Mouse (Mus musculus) hindbrain, embryonic 16.5 days (tissue): Measurements from ENCODE around the gene Rab11fip5. TPM values are rescaled to one million over a fixed set of nuclear protein-coding genes. Genes with fewer than 3 reads are reported as not detected.

Experiments
- ATAC-seq: fragments of 200-750 bp; cut with Nextera tagmentation; 2 replicates; pipeline ENCODE4 v1.8.0; 2017; ENCODE audit warnings: moderate TSS enrichment, moderate library complexity
- H3K27ac ChIP-seq: fragments of 300-500 bp; sonication (generic); 2 replicates; pipeline ENCODE4 v1.5.1; 2014; ENCODE audit warnings: low read depth, mild to moderate bottlenecking, control low read depth, low read length, moderate library complexity
- H3K27me3 ChIP-seq: fragments of 300-500 bp; sonication (generic); replicated peaks from 2 replicates; pipeline ENCODE4 v1.6.1; 2014; ENCODE audit warnings: low read length; ENCODE audit not compliant: control insufficient read depth, insufficient read depth
- H3K36me3 ChIP-seq: fragments of 300-500 bp; sonication (generic); 2 replicates; pipeline ENCODE4 v1.6.1; 2014; ENCODE audit warnings: mild to moderate bottlenecking, low read length, moderate library complexity, mixed read lengths; ENCODE audit not compliant: control insufficient read depth, insufficient read depth
- H3K4me1 ChIP-seq: fragments of 300-500 bp; sonication (generic); 2 replicates; pipeline ENCODE4 v1.6.1; 2014; ENCODE audit warnings: low read depth, low read length; ENCODE audit not compliant: control insufficient read depth, insufficient read depth
- H3K4me2 ChIP-seq: fragments of 300-500 bp; sonication (generic); 2 replicates; pipeline ENCODE4 v1.6.1; 2014; ENCODE audit warnings: mild to moderate bottlenecking, low read length, control low read depth, moderate library complexity
- H3K4me3 ChIP-seq: fragments of 300-500 bp; sonication (generic); 2 replicates; pipeline ENCODE4 v1.5.1; 2014; ENCODE audit warnings: mild to moderate bottlenecking, low read length, control low read depth, moderate library complexity
- H3K9ac ChIP-seq: fragments of 300-500 bp; sonication (generic); 2 replicates; pipeline ENCODE4 v1.6.1; 2014; ENCODE audit warnings: low read depth, mild to moderate bottlenecking, control low read depth, low read length, moderate library complexity
- H3K9me3 ChIP-seq: fragments of 300-500 bp; sonication (generic); 2 replicates; pipeline ENCODE4 v1.6.1; 2014; ENCODE audit warnings: mild to moderate bottlenecking, low read length, moderate library complexity; ENCODE audit not compliant: control insufficient read depth
- WGBS: fragments of 180-500 bp; shearing (Covaris S2); extraction: QIAGEN DNeasy Blood & Tissue Kit; methylation state at CpG from one replicate; pipeline ENCODE4 v1.1.7; 2014; 5-methylcytosine and 5-hydroxymethylcytosine counted together
- polyA plus RNA-seq: library from polyadenylated mRNA; unstranded; fragments of >200 nt; fragmentation: Nextera tagmentation; extraction: Ambion mirVana; gene quantifications from 2 replicates; pipeline ENCODE4 v1.2.1, GENCODE M21; 2015

Gene Rab11fip5
- polyA plus RNA-seq, 1 experiment from 2014 or later: 24.3 TPM

DNA sequence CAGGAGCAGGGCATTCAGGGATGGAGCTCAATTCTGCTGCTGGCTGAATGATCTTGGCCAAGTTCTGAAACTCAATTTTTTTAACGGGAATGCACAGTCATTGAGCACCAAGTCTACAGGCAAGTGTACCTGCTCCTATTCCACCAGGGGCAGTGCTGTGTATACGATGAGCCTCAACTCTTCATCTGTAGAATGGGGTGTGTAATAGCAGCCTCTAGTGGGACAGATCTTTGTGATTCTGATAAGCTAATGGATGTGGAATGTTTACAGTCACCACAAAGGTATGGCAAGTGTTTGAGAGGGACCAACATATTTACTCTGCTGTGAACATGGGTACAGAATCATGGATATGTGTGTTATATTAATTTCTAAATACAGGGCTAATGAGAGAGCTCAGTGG, 58.2 kb downstream of the Rab11fip5 start:
- Histone ChIP-seq H3K4me1 (no peaks in the 10 kb centered on the region; the same call in 1 of the 2 replicates), H3K27ac (no peak overlapping the region), H3K36me3 (no peaks in the 10 kb centered on the region), H3K27me3 (no peaks in the 10 kb centered on the region), H3K9me3 (no peaks in the 10 kb centered on the region), H3K4me3 (no peak overlapping the region), H3K4me2 (no peak overlapping the region), H3K9ac (no peak overlapping the region)
- WGBS: 94% methylated on average over 2 of the region's 2 CpGs
- ATAC-seq: no peak

DNA sequence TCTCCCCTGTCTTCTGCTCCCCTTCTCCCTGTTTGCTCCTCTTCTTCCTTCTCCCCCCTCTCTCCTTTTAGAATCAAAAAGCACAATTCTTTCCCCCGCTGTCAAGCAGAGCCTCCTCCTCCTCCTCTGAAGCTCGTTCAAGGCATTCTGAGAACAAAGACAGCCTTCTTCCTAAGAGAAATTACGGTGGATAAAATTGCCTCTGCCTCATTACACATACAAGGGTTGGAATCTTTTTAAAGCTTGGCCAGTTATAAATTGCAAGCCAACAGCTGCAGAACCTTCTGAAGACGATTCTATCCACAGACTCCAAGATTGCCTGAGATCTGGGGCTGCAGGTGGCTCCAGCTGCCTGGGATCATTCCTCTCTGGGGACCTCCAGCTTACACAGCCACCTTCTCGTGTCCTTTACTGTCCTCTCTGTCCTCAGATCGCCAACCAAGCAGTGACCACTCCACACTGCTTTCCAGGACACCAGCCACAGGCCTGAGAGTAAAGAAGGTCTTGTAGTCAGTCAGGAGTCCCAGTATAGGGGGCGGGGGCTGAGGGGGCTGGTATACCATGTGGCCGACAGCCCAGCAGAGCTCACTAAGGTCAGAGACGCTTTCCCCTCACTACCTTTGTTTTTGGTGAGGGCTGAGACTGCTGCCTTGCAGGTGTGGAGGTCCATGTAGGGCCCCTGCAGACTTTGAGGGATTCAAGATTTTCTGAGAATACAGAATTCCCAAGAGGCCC, 60.2 kb downstream of the Rab11fip5 start:
- Histone ChIP-seq H3K9ac (peak overlapping the region; percentile 27), H3K4me3 (no peak overlapping the region), H3K4me2 (no peak overlapping the region), H3K27ac (peak overlapping the region; percentile 73), H3K27me3 (no peaks in the 10 kb centered on the region), H3K36me3 (no peaks in the 10 kb centered on the region), H3K9me3 (no peaks in the 10 kb centered on the region), H3K4me1 (no peaks in the 10 kb centered on the region; the same call in 1 of the 2 replicates)
- peak; percentile 54; the same call in 1 of the 2 replicates for ATAC-seq
- 39% methylated on average over 9 of the region's 9 CpGs for WGBS

GRCm38 (mm10) chr6:85307894-85308293, 66.5 kb downstream of the Rab11fip5 start:
- H3K27me3 ChIP-seq: no peaks in the 10 kb centered on the region
- H3K27ac ChIP-seq: no peak overlapping the region
- H3K4me1 ChIP-seq: peaks cover 3% of the 10 kb centered on the region; the same call in 1 of the 2 replicates
- ATAC-seq: no peak
- no peak overlapping the region for H3K9ac ChIP-seq
- H3K4me3 ChIP-seq: no peak overlapping the region
- WGBS: 59% methylated on average over 4 of the region's 4 CpGs
- H3K36me3 ChIP-seq: no peaks in the 10 kb centered on the region
- no peaks in the 10 kb centered on the region for H3K9me3 ChIP-seq
- no peak overlapping the region for H3K4me2 ChIP-seq

DNA sequence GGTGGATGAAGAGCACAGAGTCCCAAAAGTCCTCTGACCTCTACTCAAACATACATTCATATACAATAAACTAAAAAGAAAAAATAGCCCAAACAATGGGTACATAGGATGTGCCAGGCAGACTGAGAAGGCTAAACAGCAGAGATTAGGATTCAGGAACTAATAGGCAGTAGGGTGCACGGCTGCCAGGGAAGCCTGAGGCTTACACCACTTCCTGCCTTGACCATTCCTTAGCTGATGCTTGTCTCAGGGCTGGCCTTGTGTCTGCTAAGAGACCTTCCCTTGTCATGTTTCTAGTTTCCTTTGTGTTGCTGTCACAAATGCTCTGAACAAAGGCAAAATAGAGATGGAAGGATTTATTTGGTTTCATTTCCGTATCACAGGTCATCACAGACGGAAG, 68.1 kb downstream of the Rab11fip5 start:
- Histone ChIP-seq H3K9ac (no peak overlapping the region), H3K4me2 (no peak overlapping the region), H3K36me3 (no peaks in the 10 kb centered on the region), H3K4me1 (peaks cover 4% of the 10 kb centered on the region; the same call in 1 of the 2 replicates), H3K27me3 (no peaks in the 10 kb centered on the region), H3K4me3 (no peak overlapping the region), H3K27ac (no peak overlapping the region), H3K9me3 (no peaks in the 10 kb centered on the region)
- WGBS: 86% methylated on average over 3 of the region's 3 CpGs
- no peak for ATAC-seq

- ATAC-seq: no peak
- Histone ChIP-seq H3K27me3 (no peaks in the 10 kb centered on the region), H3K4me2 (no peak overlapping the region), H3K9me3 (no peaks in the 10 kb centered on the region), H3K36me3 (no peaks in the 10 kb centered on the region), H3K4me3 (no peak overlapping the region), H3K4me1 (peaks cover 4% of the 10 kb centered on the region; the same call in 1 of the 2 replicates), H3K9ac (no peak overlapping the region), H3K27ac (no peak overlapping the region)
Observed at GRCm38 (mm10) chr6:85305826-85306225, 68.6 kb downstream of the Rab11fip5 start.

DNA sequence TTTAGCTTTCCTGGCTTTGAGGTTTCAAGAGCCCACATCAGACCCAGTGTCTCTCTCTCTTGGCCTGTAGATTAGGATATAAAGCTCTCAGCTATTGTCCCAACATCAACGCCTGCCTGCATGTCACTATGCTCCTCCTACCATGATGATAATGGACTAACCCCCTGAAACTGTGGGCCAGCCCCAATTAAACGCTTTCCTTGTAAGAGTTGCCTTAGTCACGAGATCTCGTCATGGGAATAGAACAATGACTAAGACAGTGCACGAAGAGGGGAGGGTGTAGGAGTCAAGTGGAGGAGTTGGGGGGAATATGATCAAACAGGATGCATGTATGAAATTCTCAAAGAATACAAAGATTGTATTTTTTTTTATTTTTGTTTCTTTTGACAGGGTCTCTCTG, 69.5 kb downstream of the Rab11fip5 start:
- no peaks in the 10 kb centered on the region for H3K27me3 ChIP-seq
- no peaks in the 10 kb centered on the region for H3K9me3 ChIP-seq
- no peak overlapping the region for H3K9ac ChIP-seq
- H3K27ac ChIP-seq: no peak overlapping the region
- no peak for ATAC-seq
- no peak overlapping the region for H3K4me3 ChIP-seq
- peaks cover 4% of the 10 kb centered on the region; the same call in 1 of the 2 replicates for H3K4me1 ChIP-seq
- H3K4me2 ChIP-seq: no peak overlapping the region
- no peaks in the 10 kb centered on the region for H3K36me3 ChIP-seq
- 57% methylated on average over 5 of the region's 5 CpGs for WGBS

- Histone ChIP-seq H3K4me3 (no peak overlapping the region), H3K36me3 (peaks cover 2% of the 10 kb centered on the region; the same call in 1 of the 2 replicates), H3K27ac (peak overlapping the region; percentile 82), H3K9me3 (peaks cover 4% of the 10 kb centered on the region; the same call in 1 of the 2 replicates), H3K27me3 (no peaks in the 10 kb centered on the region), H3K9ac (no peak overlapping the region), H3K4me1 (peaks cover 4% of the 10 kb centered on the region; the same call in 1 of the 2 replicates), H3K4me2 (no peak overlapping the region)
- WGBS: 35% methylated on average over 3 of the region's 3 CpGs
- ATAC-seq: peak; percentile 95
Observed at GRCm38 (mm10) chr6:85302326-85303055, 71.9 kb downstream of the Rab11fip5 start.

DNA sequence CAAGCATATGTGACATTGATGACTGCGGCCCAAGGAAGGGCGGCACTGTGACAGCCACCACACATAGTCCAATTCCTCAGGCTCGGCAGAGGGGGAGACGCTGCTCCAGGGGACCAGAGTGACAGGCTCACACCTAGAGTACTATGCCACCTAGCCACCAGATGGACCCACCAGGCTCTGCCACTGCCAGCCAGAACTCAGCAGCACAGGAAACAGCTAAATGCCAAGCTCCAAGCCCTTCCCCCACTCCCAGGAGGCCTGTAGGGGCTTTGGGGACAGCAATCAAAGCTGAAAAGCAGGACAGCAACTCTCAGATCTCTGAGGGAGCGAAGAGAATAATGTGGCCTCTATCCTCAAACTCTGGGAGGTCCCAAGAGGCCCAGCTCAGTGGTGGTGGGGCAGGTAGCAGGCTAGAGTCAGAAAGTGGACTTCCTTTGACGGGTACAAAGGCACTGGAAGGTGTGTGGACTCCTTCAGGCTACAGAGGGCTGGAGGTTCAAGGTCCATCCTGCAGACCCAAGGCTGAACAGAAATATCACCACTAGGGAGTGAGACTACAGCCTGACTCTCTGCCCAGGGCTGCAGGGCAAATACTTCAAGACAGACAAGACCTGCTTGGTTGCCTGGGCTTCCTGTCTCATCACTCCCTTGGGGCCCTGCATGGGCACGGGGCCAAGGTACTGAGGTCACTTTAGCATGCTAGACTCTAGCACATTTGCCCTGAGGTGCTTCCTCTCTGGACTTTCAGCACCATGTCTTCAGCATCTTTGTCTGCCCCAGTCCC, 78.9 kb downstream of the Rab11fip5 start:
- H3K4me3 ChIP-seq: no peak overlapping the region
- H3K36me3 ChIP-seq: peaks cover 2% of the 10 kb centered on the region; the same call in 1 of the 2 replicates
- peaks cover 4% of the 10 kb centered on the region; the same call in 1 of the 2 replicates for H3K9me3 ChIP-seq
- no peak overlapping the region; the same call in 1 of the 2 replicates for H3K9ac ChIP-seq
- ATAC-seq: peak; percentile 74
- H3K27ac ChIP-seq: peak overlapping the region; percentile 21; the same call in 1 of the 2 replicates
- peaks cover 18% of the 10 kb centered on the region for H3K4me1 ChIP-seq
- 70% methylated on average over 7 of the region's 7 CpGs for WGBS
- no peak overlapping the region for H3K4me2 ChIP-seq
- no peaks in the 10 kb centered on the region for H3K27me3 ChIP-seq
